Mouse (Mus musculus) adipose tissue, adult 10 weeks (tissue): ENCODE data around the gene Rufy1. TPM values are rescaled to one million over a fixed set of nuclear protein-coding genes. Genes with fewer than 3 reads are reported as not detected.

Experiments
- polyA plus RNA-seq: library from polyadenylated mRNA; stranded (reverse); fragments of 350-450 nt; fragmentation: Illumina TruSeq; extraction: RNeasy Lipid Tissue Mini Kit (QIAGEN cat#74804); gene quantifications from one replicate; pipeline ENCODE4 v1.2.3, GENCODE M21; 2014; ENCODE audit warnings: low read depth, low replicate concordance

Rufy1 gene
- 34.7 TPM for polyA plus RNA-seq

GRCm38 (mm10) chr11:50430277-50431133 is at the start of gene Rufy1:
Gene Rufy1, minus strand, starts transcription at chr11:50431125.

GRCm38 (mm10) chr11:50376911-50377891 is 53.7 kb downstream of the Rufy1 start, which contains the start of gene Hnrnph1:
Gene Hnrnph1, plus strand, starts transcription at chr11:50376990.

GRCm38 (mm10) chr11:50354162-50354561 is 76.8 kb downstream of the Rufy1 start, which contains the start of gene Cby3:
Gene Cby3, plus strand, starts transcription at chr11:50354462.

Other genes starting within 250 kb of the Rufy1 start
- 288 TPM for gene Sqstm1, start 220.3 kb downstream of the Rufy1 start, polyA plus RNA-seq
- 57.2 TPM for gene Mgat4b, start 220.2 kb downstream of the Rufy1 start, polyA plus RNA-seq
- 43.6 TPM for gene Ltc4s, start 192.5 kb downstream of the Rufy1 start, polyA plus RNA-seq
- gene Maml1, start 138.8 kb downstream of the Rufy1 start, polyA plus RNA-seq = 12.7 TPM
- gene Canx, start 105.5 kb downstream of the Rufy1 start, polyA plus RNA-seq = 304 TPM
- 3.1 TPM for gene Cby3, start 76.7 kb downstream of the Rufy1 start, polyA plus RNA-seq
- gene Hnrnph1, start 54.1 kb downstream of the Rufy1 start, polyA plus RNA-seq = 316 TPM
- gene Adamts2, start 171.0 kb upstream of the Rufy1 start, polyA plus RNA-seq = 28.6 TPM